In the genomic region with DNA sequence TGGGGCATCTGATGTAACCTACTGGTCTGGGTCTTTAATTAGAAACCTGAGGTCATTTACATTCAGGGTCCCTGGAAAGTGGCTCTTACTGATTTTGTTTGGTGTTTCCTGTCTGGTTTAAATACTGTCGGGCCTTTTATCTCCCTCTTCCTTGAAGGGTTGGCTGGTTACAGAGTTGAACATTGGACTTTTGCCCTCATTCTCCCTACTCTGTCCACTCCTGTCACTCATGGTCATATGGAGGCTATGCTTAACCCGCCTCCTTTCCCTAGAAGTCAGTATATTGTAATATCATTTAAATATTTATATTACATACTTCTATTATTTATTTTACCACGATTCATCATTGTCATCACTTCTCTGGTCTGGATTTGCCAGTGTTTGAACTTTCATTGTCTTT, we compare ENCODE assay signal across 30 mouse cellular contexts. TPM values are rescaled to one million over a fixed set of nuclear protein-coding genes. Genes with fewer than 3 reads are reported as not detected.
DNase-seq lines count a peak whose midpoint lies in the region; ATAC-seq and TF ChIP-seq lines count a peak whose summit lies in the region.
"Had no signal": no experiment of that assay in that cellular context is flagged by ENCODE, and none has a peak within 500 bp of the region (broad histone marks: within the 10 kb centered on the region; RNA-seq: fewer than 3 reads in every experiment).

No protein-coding gene starts in this region.

- H3K36me3 ChIP-seq in kidney, adult 2 months (ENCODE audit: control insufficient read depth, insufficient read depth, low read length): no peaks in the 10 kb centered on the region
- H3K36me3 ChIP-seq in kidney, embryonic 14.5 days (ENCODE audit: control insufficient read depth, insufficient read depth, low read length): no peaks in the 10 kb centered on the region
- no peaks in the 10 kb centered on the region for H3K36me3 ChIP-seq in lung, embryonic 14.5 days (ENCODE audit: insufficient read depth)
- H3K36me3 ChIP-seq in midbrain, embryonic 11.5 days (ENCODE audit: control insufficient read depth, insufficient read depth, low read length): no peaks in the 10 kb centered on the region
- no peaks in the 10 kb centered on the region for H3K36me3 ChIP-seq in midbrain, embryonic 16.5 days (ENCODE audit: control insufficient read depth, insufficient read depth, low read length)
- H3K36me3 ChIP-seq: embryonic facial prominence, embryonic 12.5 days; embryonic facial prominence, embryonic 15.5 days; heart, embryonic 12.5 days; heart, embryonic 15.5 days had no signal

- no peaks in the 10 kb centered on the region for H3K4me1 ChIP-seq in kidney, adult 2 months (ENCODE audit: control insufficient read depth, insufficient read depth, low read length)
- H3K4me1 ChIP-seq in kidney, embryonic 14.5 days (ENCODE audit: control insufficient read depth, insufficient read depth, low read length): no peaks in the 10 kb centered on the region
- H3K4me1 ChIP-seq in lung, embryonic 14.5 days (ENCODE audit: insufficient read depth): no peaks in the 10 kb centered on the region
- 0 out of 2 replicates have a peak, but pooled peaks cover under 1% of the 10 kb centered on the region for H3K4me1 ChIP-seq in midbrain, embryonic 11.5 days (ENCODE audit: control insufficient read depth, insufficient read depth, low read length)
- no peaks in the 10 kb centered on the region for H3K4me1 ChIP-seq in midbrain, embryonic 16.5 days (ENCODE audit: control insufficient read depth, insufficient read depth, low read length)
- H3K4me1 ChIP-seq: embryonic facial prominence, embryonic 12.5 days; embryonic facial prominence, embryonic 15.5 days; heart, embryonic 15.5 days had no signal

- no peak for TF ChIP-seq POLR2A in kidney, adult 2 months (IDR thresholded peaks at IDR 0.05; ENCODE audit: low read depth, low read length)

- WGBS in kidney, adult 2 months: 59% methylated on average over 3 of the region's 3 CpGs
- WGBS in kidney, embryonic 14.5 days: 81% methylated on average over 3 of the region's 3 CpGs
- WGBS in lung, embryonic 14.5 days: 32% methylated on average over 3 of the region's 3 CpGs
- 81% methylated on average over 3 of the region's 3 CpGs for WGBS in midbrain, embryonic 11.5 days
- WGBS in midbrain, embryonic 16.5 days: 85% methylated on average over 3 of the region's 3 CpGs

- H3K9ac ChIP-seq in kidney, embryonic 14.5 days (ENCODE audit: low read depth, low read length): no peak overlapping the region
- no peak overlapping the region for H3K9ac ChIP-seq in lung, embryonic 14.5 days
- no peak overlapping the region for H3K9ac ChIP-seq in midbrain, embryonic 11.5 days (ENCODE audit: low read length)
- no peak overlapping the region for H3K9ac ChIP-seq in midbrain, embryonic 16.5 days (ENCODE audit: low read depth, low read length)
- H3K9ac ChIP-seq: embryonic facial prominence, embryonic 12.5 days; embryonic facial prominence, embryonic 15.5 days; forebrain, postnatal 0 days; heart, embryonic 12.5 days; heart, embryonic 15.5 days; hindbrain, embryonic 14.5 days had no signal

- no peak overlapping the region for H3K4me3 ChIP-seq in kidney, adult 2 months (ENCODE audit: insufficient read depth, low read depth, low read length)
- H3K4me3 ChIP-seq in kidney, embryonic 14.5 days (ENCODE audit: low read length): no peak overlapping the region
- H3K4me3 ChIP-seq in lung, embryonic 14.5 days (ENCODE audit: low read depth, low read length): no peak overlapping the region
- H3K4me3 ChIP-seq in midbrain, embryonic 11.5 days (ENCODE audit: low read depth, low read length): no peak overlapping the region
- no peak overlapping the region for H3K4me3 ChIP-seq in midbrain, embryonic 16.5 days (ENCODE audit: low read depth, low read length)
- H3K4me3 ChIP-seq: embryonic facial prominence, embryonic 12.5 days; embryonic facial prominence, embryonic 15.5 days; gastrocnemius, adult 2 months; heart, embryonic 12.5 days; heart, embryonic 15.5 days had no signal

- DNase-seq in kidney, adult 2 months: peak; percentile 4
- peak; percentile 35 for DNase-seq in lung, embryonic 14.5 days
- DNase-seq in lung, postnatal 25 days (ENCODE audit: low spot score): no peak
- DNase-seq in midbrain, embryonic 11.5 days (ENCODE audit: low spot score, missing footprints): peak; percentile 35
- DNase-seq in right cerebral cortex, postnatal 36 days (ENCODE audit: low spot score in 2 of 2): no peak
- DNase-seq: adrenal gland, adult 2 months; adrenal gland, postnatal 14 days; cerebellum, adult 11 months; cerebellum, adult 2 months; cerebellum, adult 9-11 months; cerebellum, postnatal 25 days; forebrain, postnatal 0 days; gastrocnemius, adult 2 months; gastrocnemius, postnatal 14 days; heart, adult 18-20 months; heart, postnatal 10 days; heart, postnatal 4 days had no signal

- H3K27ac ChIP-seq in kidney, adult 2 months (ENCODE audit: insufficient read depth, low read depth, low read length): no peak overlapping the region
- no peak overlapping the region for H3K27ac ChIP-seq in kidney, embryonic 14.5 days (ENCODE audit: low read depth, low read length)
- H3K27ac ChIP-seq in lung, embryonic 14.5 days (ENCODE audit: low read depth): no peak overlapping the region
- no peak overlapping the region for H3K27ac ChIP-seq in midbrain, embryonic 11.5 days (ENCODE audit: low read depth, low read length)
- H3K27ac ChIP-seq in midbrain, embryonic 16.5 days (ENCODE audit: low read length): no peak overlapping the region
- H3K27ac ChIP-seq: embryonic facial prominence, embryonic 12.5 days; embryonic facial prominence, embryonic 15.5 days; gastrocnemius, adult 2 months; heart, embryonic 15.5 days; hindbrain, embryonic 14.5 days had no signal

- H3K9me3 ChIP-seq in kidney, embryonic 14.5 days (ENCODE audit: control insufficient read depth, low read length): no peaks in the 10 kb centered on the region; the same call in 1 of the 2 replicates
- H3K9me3 ChIP-seq in lung, embryonic 14.5 days (ENCODE audit: low read depth, low read length): no peaks in the 10 kb centered on the region
- H3K9me3 ChIP-seq in midbrain, embryonic 11.5 days (ENCODE audit: control insufficient read depth, low read length): no peaks in the 10 kb centered on the region
- no peaks in the 10 kb centered on the region for H3K9me3 ChIP-seq in midbrain, embryonic 16.5 days (replicated peaks; ENCODE audit: control insufficient read depth, low read length, poor library complexity, severe bottlenecking)
- H3K9me3 ChIP-seq: embryonic facial prominence, embryonic 12.5 days; embryonic facial prominence, embryonic 15.5 days; heart, embryonic 15.5 days had no signal

- H3K27me3 ChIP-seq in kidney, adult 2 months (replicated peaks; ENCODE audit: control insufficient read depth, insufficient read depth, low read length): no peaks in the 10 kb centered on the region
- H3K27me3 ChIP-seq in kidney, embryonic 14.5 days (ENCODE audit: control insufficient read depth, insufficient read depth, low read length): no peaks in the 10 kb centered on the region
- H3K27me3 ChIP-seq in lung, embryonic 14.5 days (ENCODE audit: insufficient read depth, low read length): no peaks in the 10 kb centered on the region
- H3K27me3 ChIP-seq in midbrain, embryonic 11.5 days (ENCODE audit: control insufficient read depth, insufficient read depth, low read length): no peaks in the 10 kb centered on the region
- H3K27me3 ChIP-seq in midbrain, embryonic 16.5 days (ENCODE audit: control insufficient read depth, insufficient read depth, low read depth, low read length): no peaks in the 10 kb centered on the region
- H3K27me3 ChIP-seq: embryonic facial prominence, embryonic 12.5 days; embryonic facial prominence, embryonic 15.5 days; heart, embryonic 12.5 days; heart, embryonic 15.5 days had no signal

- no peak for ATAC-seq in kidney, embryonic 14.5 days (ENCODE audit: low FRiP score, low TSS enrichment)
- ATAC-seq in lung, embryonic 14.5 days (ENCODE audit: insufficient read depth): no peak
- no peak for ATAC-seq in midbrain, embryonic 11.5 days (ENCODE audit: low FRiP score)
- no peak for ATAC-seq in midbrain, embryonic 16.5 days
- ATAC-seq: CD4-positive, CD25-positive, alpha-beta regulatory T cell, adult 4 months; forebrain, embryonic 14.5 days; forebrain, postnatal 0 days had no signal

- no peak overlapping the region for H3K4me2 ChIP-seq in kidney, embryonic 14.5 days (replicated peaks; ENCODE audit: low read depth, low read length)
- no peak overlapping the region for H3K4me2 ChIP-seq in lung, embryonic 14.5 days
- no peak overlapping the region for H3K4me2 ChIP-seq in midbrain, embryonic 11.5 days
- H3K4me2 ChIP-seq in midbrain, embryonic 16.5 days (ENCODE audit: low read length): no peak overlapping the region
- H3K4me2 ChIP-seq: embryonic facial prominence, embryonic 12.5 days; embryonic facial prominence, embryonic 15.5 days; heart, embryonic 12.5 days; heart, embryonic 15.5 days; hindbrain, embryonic 14.5 days had no signal

- TF ChIP-seq CTCF in kidney, adult 2 months (conservative IDR thresholded peaks at IDR 0.05; ENCODE audit: insufficient read depth, insufficient read length, low read depth, low read length): no peak
- no peak for TF ChIP-seq CTCF in lung, embryonic 14.5 days (IDR thresholded peaks at IDR 0.05; ENCODE audit: low read depth)

RNA-seq across cellular contexts. Expression of a gene that starts 5.2 kb away (rescaled TPM):
- polyA plus RNA-seq in kidney, adult 2 months (2012; rRNA removed): not detected in 2 replicates
- not detected in 2 replicates for polyA plus RNA-seq in kidney, embryonic 14.5 days (2014; fragmentation: Nextera tagmentation; extraction: Ambion mirVana)
- polyA plus RNA-seq in lung, embryonic 14.5 days (2014; fragmentation: Nextera tagmentation; extraction: Ambion mirVana): not detected in 2 replicates
- polyA plus RNA-seq in midbrain, embryonic 11.5 days (2014; fragmentation: Nextera tagmentation; extraction: Ambion mirVana): not detected in 2 replicates
- polyA plus RNA-seq in midbrain, embryonic 16.5 days (2015; fragmentation: Nextera tagmentation; extraction: Ambion mirVana): not detected in 2 replicates
- polyA plus RNA-seq: adrenal gland, adult 2 months; C2C12; CD4-positive, CD25-positive, alpha-beta regulatory T cell, adult 4 months; cerebellum, adult 2 months; embryonic facial prominence, embryonic 12.5 days; forebrain, embryonic 11.5 days; forebrain, embryonic 14.5 days; forebrain, postnatal 0 days; frontal cortex, adult 2 months; heart, embryonic 12.5 days; heart, embryonic 15.5 days; hindbrain, embryonic 11.5 days; hindbrain, embryonic 14.5 days had no signal

RNA-seq across cellular contexts. Expression of a gene that starts 7.5 kb away (rescaled TPM):
- not detected in 2 replicates for polyA plus RNA-seq in kidney, adult 2 months (2012; rRNA removed)
- polyA plus RNA-seq in kidney, embryonic 14.5 days (2014; fragmentation: Nextera tagmentation; extraction: Ambion mirVana): not detected in 2 replicates
- polyA plus RNA-seq in lung, embryonic 14.5 days (2014; fragmentation: Nextera tagmentation; extraction: Ambion mirVana): not detected in 2 replicates
- not detected in 2 replicates for polyA plus RNA-seq in midbrain, embryonic 11.5 days (2014; fragmentation: Nextera tagmentation; extraction: Ambion mirVana)
- not detected in 2 replicates for polyA plus RNA-seq in midbrain, embryonic 16.5 days (2015; fragmentation: Nextera tagmentation; extraction: Ambion mirVana)
- polyA plus RNA-seq: adrenal gland, adult 2 months; C2C12; CD4-positive, CD25-positive, alpha-beta regulatory T cell, adult 4 months; cerebellum, adult 2 months; embryonic facial prominence, embryonic 12.5 days; forebrain, embryonic 11.5 days; forebrain, embryonic 14.5 days; forebrain, postnatal 0 days; frontal cortex, adult 2 months; heart, embryonic 12.5 days; heart, embryonic 15.5 days; hindbrain, embryonic 11.5 days; hindbrain, embryonic 14.5 days had no signal

RNA-seq across cellular contexts. Expression of a gene that starts 9.2 kb away (rescaled TPM):
- polyA plus RNA-seq in kidney, adult 2 months (2012; rRNA removed): not detected in 2 replicates
- not detected in 2 replicates for polyA plus RNA-seq in kidney, embryonic 14.5 days (2014; fragmentation: Nextera tagmentation; extraction: Ambion mirVana)
- not detected in 2 replicates for polyA plus RNA-seq in lung, embryonic 14.5 days (2014; fragmentation: Nextera tagmentation; extraction: Ambion mirVana)
- not detected in 2 replicates for polyA plus RNA-seq in midbrain, embryonic 11.5 days (2014; fragmentation: Nextera tagmentation; extraction: Ambion mirVana)
- polyA plus RNA-seq in midbrain, embryonic 16.5 days (2015; fragmentation: Nextera tagmentation; extraction: Ambion mirVana): not detected in 2 replicates
- polyA plus RNA-seq: adrenal gland, adult 2 months; C2C12; CD4-positive, CD25-positive, alpha-beta regulatory T cell, adult 4 months; cerebellum, adult 2 months; embryonic facial prominence, embryonic 12.5 days; forebrain, embryonic 11.5 days; forebrain, embryonic 14.5 days; forebrain, postnatal 0 days; frontal cortex, adult 2 months; heart, embryonic 12.5 days; heart, embryonic 15.5 days; hindbrain, embryonic 11.5 days; hindbrain, embryonic 14.5 days had no signal

RNA-seq across cellular contexts. Expression of a gene that starts 10.4 kb away (rescaled TPM):
- polyA plus RNA-seq in kidney, adult 2 months (2012; rRNA removed): not detected in 2 replicates
- polyA plus RNA-seq in kidney, embryonic 14.5 days (2014; fragmentation: Nextera tagmentation; extraction: Ambion mirVana): not detected in 2 replicates
- polyA plus RNA-seq in lung, embryonic 14.5 days (2014; fragmentation: Nextera tagmentation; extraction: Ambion mirVana): not detected in 2 replicates
- not detected in 2 replicates for polyA plus RNA-seq in midbrain, embryonic 11.5 days (2014; fragmentation: Nextera tagmentation; extraction: Ambion mirVana)
- polyA plus RNA-seq in midbrain, embryonic 16.5 days (2015; fragmentation: Nextera tagmentation; extraction: Ambion mirVana): not detected in 2 replicates
- polyA plus RNA-seq: adrenal gland, adult 2 months; C2C12; CD4-positive, CD25-positive, alpha-beta regulatory T cell, adult 4 months; cerebellum, adult 2 months; embryonic facial prominence, embryonic 12.5 days; forebrain, embryonic 11.5 days; forebrain, embryonic 14.5 days; forebrain, postnatal 0 days; frontal cortex, adult 2 months; heart, embryonic 12.5 days; heart, embryonic 15.5 days; hindbrain, embryonic 11.5 days; hindbrain, embryonic 14.5 days had no signal

RNA-seq across cellular contexts. Expression of a gene that starts 16.1 kb away (rescaled TPM):
- polyA plus RNA-seq in kidney, adult 2 months (2012; rRNA removed): not detected in 2 replicates
- not detected in 2 replicates for polyA plus RNA-seq in kidney, embryonic 14.5 days (2014; fragmentation: Nextera tagmentation; extraction: Ambion mirVana)
- polyA plus RNA-seq in lung, embryonic 14.5 days (2014; fragmentation: Nextera tagmentation; extraction: Ambion mirVana): not detected in 2 replicates
- not detected in 2 replicates for polyA plus RNA-seq in midbrain, embryonic 11.5 days (2014; fragmentation: Nextera tagmentation; extraction: Ambion mirVana)
- polyA plus RNA-seq in midbrain, embryonic 16.5 days (2015; fragmentation: Nextera tagmentation; extraction: Ambion mirVana): not detected in 2 replicates
- polyA plus RNA-seq: adrenal gland, adult 2 months; C2C12; CD4-positive, CD25-positive, alpha-beta regulatory T cell, adult 4 months; cerebellum, adult 2 months; embryonic facial prominence, embryonic 12.5 days; embryonic facial prominence, embryonic 15.5 days; forebrain, embryonic 11.5 days; forebrain, embryonic 14.5 days; forebrain, postnatal 0 days; frontal cortex, adult 2 months; heart, embryonic 12.5 days; heart, embryonic 15.5 days; hindbrain, embryonic 11.5 days; hindbrain, embryonic 14.5 days had no signal

Comparison
In these comparisons a context has a peak if more than half of its experiments do, and no peak if none do; other contexts are left out.
1. DNase-seq: peak in kidney, adult 2 months (single experiment), lung, embryonic 14.5 days (single experiment) and midbrain, embryonic 11.5 days (single experiment); none in lung, postnatal 25 days (single experiment) and right cerebral cortex, postnatal 36 days (0 of 2).